Mouse (Mus musculus): ENCODE measurements around the gene Enpp5.

Enpp5 gene

DNA sequence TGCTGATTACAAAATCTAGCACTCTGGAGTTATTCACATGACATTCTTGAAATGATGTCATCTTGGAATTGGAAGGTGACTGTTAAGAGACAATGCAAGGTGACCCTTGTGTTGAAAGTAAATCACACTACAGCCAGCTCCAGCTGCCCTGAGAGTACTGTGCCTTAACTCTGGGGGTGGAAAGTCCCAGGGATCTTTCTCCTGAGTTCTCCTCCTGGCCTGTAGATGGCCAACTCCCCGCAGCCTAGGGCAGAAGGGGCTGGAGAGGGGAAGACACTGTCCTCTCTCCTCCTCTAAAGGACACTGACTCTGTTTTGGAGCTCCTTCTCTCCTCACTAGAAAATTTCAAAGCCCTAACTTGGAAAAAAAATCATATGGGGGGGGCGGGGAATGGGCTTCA lies 12.9 kb downstream of the Enpp5 start:
- no peak for DNase-seq (ENCODE audit: low spot score)

DNA sequence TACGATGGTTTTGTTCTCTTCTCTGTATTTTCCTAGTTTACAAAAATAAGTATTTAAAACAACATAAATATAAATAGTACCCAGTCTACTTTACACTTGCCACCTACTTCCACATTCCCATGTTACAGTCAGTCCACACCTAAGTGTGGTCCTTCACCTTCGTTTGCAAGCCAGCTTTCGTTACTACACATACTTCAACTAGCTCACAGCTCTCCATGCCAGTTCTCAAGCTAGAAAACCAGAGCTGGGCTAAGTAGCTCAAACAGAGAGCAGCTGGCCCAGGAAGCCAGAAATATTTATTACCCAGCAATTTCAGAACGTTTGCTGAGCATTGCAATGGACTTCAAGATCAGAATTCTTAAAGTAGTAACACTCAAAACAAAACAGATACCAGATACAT lies 21.9 kb downstream of the Enpp5 start:
- DNase-seq (ENCODE audit: low spot score) = no peak

DNA sequence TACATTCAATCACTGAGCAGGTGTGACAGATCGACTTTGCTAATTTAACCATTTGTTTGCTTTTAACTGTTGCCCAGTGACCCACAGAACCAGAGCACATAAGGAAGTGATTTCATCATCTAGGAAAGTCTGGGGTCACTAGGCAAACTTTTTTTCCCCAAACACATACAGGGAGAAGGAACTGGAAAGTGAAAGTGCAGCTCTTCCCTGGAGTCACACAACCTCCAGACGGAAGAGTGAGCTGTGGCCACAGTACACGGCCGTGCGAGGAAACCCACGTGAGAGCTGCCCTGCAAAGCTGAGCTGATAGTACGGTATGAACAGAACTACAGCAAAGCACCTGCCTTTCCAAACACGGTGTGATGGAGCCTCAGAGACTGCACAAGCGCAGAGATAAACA lies 22.3 kb downstream of the Enpp5 start:
- no peak for DNase-seq (ENCODE audit: low spot score)

DNA sequence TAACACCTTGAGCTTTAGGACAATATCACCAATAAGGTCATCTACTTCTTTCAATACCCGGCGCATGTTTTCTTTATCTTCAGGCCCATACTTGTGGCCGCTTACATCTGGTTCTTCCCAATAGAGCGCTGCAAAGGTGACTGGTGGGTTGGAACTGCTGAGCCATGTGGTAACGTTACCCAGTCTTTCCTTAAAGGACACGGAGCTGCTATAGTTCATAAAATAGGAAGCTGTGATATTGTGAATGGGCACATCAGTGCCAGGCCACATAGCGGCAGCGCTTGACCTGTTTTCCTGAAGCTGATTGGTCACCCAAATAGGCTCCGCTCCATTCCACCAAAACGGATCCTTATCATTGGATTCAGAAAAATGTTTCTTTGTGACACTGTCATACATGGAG lies 23.3 kb downstream of the Enpp5 start:
- DNase-seq (ENCODE audit: low spot score) = no peak

DNA sequence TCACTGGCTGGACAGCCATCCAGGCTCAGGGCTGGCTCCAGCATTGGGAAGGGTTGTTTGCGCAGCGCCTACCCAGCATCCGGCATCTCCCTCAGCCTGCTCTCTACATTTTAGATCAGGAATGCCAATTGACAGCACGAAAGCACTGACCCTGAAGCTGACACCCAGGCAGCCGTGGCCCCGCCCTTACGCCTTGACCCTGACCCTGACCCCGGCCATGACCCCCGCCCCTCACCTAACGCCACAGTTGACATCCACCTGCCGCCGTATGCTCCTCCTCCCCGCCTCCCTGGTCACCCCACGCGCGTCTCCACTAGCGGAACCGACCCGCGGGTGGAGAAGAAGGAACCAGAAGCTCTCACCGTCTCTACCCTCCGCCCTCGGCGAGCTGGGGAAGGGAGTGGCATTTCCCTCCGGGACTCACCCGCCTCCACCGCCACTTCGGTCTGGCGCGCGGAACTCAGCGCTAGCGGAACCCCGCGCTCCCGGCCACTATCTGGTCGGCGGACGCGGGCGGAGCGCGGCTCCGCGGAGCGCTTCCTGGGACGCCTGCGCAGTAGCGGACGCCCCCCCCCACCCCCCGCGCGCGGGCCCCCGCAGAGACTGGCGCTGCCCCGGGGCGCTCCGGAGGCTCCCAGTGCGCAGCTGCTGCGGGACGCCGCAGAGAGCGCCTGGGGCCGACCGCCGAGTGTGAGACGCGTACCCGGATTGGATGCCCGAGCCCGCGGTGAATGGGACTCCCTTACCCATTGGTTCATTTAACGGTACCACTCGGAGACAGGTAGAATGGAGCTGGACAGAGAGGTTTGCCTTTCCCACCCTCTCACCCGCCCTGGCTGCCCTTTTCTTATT lies 26.9 kb downstream of the Enpp5 start, which contains the start of gene Enpp4:
Gene Enpp4 (minus strand): TSS at position 523 of the 852 bp plus-strand sequence.
- peak; percentile 93 for DNase-seq (ENCODE audit: low spot score)

DNA sequence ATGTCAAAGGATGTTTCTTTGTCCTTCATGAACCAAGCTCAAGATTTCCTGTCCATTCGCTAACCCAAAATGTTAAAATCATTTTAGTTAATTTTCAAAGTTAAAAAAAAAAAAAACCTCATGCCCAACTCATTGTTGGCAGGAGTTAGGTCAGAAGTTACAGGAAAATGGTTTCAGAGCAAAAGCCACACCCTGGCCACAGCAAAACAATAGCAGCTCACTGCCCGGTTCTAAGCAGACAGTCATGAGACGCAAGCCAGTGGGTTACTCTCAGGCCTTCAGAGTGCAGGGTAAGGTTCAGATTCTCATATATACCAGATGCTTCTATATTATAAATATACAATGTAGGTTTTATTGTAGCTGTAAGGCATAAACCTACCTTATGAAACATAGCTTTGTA lies 29.7 kb downstream of the Enpp5 start:
- DNase-seq (ENCODE audit: low spot score) = no peak

DNA sequence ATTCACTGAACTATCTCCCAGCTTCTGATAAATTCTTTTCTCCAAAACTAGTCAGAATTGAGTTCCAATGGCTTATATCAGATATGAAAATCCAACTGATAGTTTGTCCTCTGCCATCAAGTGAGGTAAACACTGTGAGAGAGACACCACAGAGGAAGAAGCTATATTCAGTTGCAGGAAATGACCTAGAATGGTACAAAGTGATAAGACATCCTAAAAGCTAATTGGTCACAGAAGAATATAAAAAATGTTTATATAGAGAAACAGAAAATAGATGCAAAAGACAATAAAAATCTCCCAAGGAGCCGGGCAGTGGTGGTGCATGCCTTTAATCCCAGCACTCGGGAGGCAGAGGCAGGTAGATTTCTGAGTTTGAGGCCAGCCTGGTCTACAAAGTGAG lies 38.0 kb downstream of the Enpp5 start:
- DNase-seq (ENCODE audit: low spot score) = no peak

DNA sequence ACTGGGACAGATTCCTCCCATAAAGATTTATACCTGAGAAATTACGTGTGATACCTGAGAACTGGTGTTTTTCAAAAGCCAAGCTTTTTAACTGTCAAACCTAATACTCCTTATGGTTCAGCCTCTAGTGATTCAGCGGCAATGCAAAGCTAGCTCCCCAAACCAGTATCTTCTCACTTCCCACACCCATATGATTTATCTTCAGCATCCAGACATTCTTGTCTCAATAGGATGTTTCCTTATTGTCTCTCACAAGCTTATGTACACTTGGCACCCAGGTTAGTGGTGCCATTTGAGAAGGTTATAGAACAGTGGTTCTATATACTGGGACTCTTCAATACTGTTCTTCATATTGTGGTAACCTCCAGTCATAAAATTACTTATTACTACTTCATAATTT lies 39.1 kb downstream of the Enpp5 start:
- no peak for DNase-seq (ENCODE audit: low spot score)

DNA sequence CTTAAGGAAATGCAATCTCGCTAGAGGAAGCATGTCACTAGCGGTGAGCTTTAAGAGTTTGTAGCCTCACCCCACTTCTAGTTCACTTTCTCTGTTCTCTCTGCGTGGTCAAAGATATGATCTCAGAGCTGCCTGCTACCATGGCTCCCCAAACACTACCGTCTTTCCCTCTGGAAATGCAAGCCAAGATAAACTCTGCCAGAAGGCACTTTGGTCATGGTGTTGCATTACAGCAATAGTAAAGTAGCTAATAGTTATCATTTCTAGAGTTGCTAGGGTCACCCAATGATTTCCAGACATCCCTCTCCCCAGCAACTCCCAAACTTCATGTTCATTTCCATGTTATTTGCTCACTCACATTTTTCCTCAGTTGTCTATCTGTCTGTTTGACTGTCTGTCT lies 39.6 kb downstream of the Enpp5 start:
- no peak for DNase-seq (ENCODE audit: low spot score)

DNA sequence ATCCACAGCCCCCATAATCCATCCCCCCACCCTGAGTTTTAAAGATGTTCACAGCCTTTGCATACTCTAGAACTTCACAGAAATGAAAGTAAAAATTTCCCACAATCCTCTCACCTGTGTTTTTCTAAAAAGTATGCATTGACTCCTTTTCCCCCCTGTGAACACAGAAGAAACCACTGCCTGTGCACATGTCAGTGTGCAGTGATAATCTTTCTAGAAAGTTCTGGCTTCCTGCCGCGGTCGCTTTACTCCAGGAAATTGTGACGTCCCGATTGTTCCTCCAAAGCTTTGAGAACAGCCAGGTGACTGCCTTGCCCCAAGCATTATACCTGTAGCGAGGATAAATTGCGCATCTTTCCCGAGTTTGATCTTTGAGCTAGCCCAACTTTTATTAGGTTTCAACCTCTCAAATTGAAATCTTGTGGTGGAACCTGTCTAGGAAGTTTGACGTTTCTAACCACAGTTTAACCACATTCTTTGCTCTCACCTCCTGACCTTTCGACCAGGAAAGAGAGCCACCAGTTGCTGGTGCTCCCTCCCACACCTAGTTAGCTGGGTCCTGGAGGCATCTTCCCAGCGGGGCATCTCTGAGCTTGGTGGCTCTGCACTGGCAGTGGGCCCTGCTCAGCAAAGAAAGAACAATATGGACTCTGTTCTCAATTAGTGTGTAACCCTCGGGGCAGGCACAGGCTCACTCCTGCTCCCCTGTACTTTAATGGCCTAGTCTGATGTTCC lies 42.9 kb downstream of the Enpp5 start:
- DNase-seq (ENCODE audit: low spot score) = peak; percentile 15

DNA sequence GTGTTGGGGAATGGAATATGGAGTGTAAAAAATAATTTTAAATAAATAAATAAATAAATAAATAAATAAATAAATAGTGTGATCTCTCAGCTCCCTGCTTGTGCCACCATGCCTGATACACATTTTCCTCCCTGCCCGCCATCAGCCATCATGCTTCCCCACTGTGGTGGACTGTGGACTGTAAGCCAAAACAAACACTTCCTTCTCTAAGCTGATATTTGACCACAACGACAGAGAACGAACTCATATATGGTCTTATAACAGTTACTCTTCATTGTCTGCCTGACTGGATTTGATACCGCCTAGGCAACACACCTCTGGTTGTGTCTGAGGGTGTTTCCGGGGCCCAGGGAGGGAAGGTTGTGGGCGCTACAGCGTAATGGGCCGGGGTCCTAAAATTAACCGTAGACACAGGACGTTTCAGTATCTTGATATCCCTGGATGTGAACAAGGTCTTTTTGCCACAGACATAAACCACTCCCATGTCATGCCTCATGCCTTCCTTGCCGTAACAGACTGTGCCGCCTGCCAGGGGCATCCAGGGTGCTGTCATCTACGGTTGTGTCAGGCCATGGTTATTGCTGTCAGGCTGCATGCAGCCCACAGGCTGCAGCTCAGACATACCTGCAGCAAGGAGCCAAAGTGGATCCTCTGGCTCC lies 50.6 kb downstream of the Enpp5 start:
- DNase-seq (ENCODE audit: low spot score) = no peak

DNA sequence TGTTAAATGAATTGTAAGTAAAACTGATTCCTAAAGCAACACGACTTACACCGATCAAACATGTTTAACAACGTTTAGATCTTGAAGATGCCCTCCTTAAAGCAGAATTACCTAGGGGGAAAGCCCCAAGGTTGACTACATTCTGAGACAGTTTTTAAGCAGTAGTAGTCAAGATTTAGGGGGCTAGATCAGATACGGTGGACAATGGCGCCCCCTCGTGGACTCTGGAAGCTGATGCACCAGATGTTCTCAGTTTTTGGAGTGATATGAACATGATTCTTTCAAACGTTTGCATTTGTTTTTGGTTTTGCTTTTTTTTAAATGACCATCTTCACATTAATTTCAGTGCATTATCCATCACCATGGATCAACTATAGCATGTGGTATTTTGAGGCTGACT lies 51.8 kb downstream of the Enpp5 start:
- peak; percentile 65 for DNase-seq (ENCODE audit: low spot score)

DNA sequence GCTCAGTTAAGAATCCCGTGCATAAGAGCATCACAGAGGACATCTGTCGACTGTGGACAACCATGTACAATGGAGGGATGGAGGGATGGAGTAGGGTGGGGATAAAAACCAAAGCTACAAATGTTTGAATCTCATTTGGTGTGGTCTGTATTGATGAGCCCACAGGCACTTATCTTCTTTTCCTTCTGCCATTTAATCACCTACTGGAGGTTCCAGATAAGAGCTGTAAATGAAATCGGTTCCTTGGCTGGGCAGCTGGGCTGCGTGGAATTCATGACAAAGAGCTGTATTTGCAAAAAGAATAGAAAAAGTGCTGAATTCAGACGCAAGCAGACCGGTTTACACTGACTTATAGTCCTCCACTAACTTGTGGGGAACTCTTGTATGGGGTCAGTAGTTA lies 55.5 kb downstream of the Enpp5 start:
- no peak for DNase-seq (ENCODE audit: low spot score)

DNA sequence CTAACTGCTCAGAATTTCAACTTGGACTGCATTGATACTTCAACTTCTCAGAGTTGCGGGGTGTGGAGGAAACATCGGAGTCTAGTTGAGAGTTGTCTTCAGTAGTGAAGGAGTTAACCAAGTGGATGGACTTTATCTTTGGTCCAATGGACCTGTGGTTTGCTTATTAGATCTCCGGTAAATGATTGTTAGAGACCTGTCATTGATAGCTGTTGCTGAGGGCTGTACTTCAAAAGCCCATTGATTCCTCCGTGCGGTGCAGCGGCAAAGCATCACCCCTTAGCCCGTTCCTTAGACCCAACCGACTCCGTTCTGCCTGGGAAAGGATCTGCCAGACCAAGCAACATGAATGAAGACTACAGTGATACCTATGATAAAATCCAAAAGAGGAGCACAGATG lies 55.9 kb downstream of the Enpp5 start:
- no peak for DNase-seq (ENCODE audit: low spot score)

DNA sequence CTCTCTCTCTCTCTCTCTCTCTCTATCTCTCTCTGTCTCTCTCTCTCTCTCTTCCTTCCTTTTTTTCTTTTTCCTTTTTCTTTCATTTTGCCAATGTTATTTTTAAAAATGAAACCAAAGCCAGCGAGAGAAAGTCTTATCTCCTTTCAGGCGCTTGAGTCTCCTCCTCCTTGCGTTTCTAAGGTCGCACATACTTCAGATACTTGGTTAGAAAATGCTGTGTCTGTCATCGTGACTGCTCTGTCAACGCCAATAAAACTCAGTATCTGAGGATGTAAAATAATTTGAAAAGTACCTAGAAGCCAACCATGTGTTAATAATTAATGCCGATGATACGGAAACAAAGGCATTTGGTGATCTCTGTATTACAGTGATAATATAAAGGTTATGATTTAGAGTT lies 57.4 kb downstream of the Enpp5 start:
- DNase-seq (ENCODE audit: low spot score) = no peak
